Mouse (Mus musculus) layer of hippocampus, adult 9-10 months (tissue): ENCODE measurements around the gene Tmem262.

ENCODE experiments used
- DNase-seq: peaks from one replicate; pipeline ENCODE4 v3.0.0; 2022; ENCODE audit warnings: low spot score

The Tmem262 gene

DNA sequence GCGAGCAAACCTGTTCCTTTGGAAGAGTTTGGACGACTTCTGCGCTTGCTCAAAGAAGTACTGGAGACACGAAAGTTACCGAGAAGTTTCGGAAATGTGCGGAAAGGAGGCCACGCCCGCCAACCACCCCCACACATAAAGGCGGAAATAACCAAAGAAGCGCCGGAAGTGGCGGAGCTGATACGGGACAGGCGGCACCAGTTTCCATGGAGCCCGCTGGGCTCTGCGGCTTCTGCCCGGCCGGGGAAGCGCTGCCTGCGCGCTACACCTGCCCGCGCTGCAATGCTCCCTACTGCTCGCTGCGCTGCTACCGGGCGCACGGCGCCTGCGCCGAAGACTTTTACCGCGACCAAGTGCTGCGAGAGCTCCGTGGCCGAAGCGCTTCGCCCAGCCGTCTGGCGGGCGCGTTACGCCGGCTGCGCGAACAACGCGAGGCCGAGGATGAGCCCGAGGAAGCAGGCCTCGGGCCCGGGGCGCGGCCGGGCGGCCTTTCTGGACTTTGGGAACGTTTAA lies 18.8 kb upstream of the Tmem262 start, which contains the start of gene Znhit2:
TSS of gene Znhit2 (plus strand) at position 172 of the 513 bp plus-strand sequence.
- DNase-seq = peak; percentile 85

DNA sequence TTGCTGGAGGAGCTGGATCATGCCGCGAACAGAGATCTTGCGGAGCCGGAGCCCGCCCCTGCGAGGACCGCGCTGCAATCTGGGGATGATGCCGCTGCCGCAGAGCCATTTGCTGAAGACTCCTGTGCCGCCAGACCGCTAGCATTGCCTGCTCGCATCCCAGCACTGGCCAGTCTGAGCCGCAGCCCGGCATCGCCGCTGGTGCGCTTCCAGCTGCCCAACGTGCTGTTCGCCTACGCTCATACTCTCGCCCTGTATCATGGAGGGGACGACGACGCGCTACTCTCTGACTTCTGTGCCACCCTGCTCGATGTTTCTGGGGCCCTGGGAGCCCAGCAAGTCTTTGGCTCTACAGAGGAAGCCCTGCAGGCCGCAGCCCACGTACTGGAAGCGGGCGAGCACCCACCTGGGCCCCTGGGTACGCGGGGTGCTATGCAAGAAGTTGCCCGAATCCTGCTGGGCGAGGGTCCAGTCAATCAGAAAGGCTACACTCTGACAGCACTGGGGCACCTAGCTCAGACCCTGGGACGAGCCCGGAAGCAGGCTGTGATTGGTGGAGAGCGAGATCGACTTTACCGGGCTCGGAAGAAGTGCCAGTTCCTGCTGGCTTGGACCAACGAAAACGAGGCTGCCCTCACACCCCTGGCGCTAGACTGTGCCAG lies 18.1 kb upstream of the Tmem262 start:
- no peak for DNase-seq

DNA sequence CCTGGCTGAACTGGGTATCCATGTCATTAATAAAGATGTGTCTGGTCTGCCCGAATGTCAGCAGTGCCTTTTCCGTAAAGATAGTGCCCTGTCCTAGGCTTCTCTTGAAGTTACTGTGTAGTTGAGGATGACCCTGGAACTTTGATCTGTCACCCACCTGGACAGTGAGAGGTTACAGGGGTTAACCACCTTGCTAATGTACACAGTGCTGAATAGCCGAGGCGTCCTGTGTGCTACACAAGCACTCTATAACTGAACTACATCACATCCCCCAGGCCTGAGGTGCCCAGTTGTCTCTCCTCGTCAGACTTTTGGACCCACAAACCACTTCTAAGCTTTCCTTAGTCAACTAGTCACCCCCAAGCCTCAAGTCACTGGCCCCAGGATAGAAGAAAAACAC lies 17.4 kb upstream of the Tmem262 start:
- DNase-seq = no peak

- DNase-seq = no peak
These were observed 16.8 kb upstream of the Tmem262 start for GRCm38 (mm10) chr19:6063081-6063480.

GRCm38 (mm10) chr19:6066571-6066970 lies 13.3 kb upstream of the Tmem262 start:
- DNase-seq = no peak

GRCm38 (mm10) chr19:6067011-6067723 lies 12.7 kb upstream of the Tmem262 start:
- DNase-seq = no peak

DNA sequence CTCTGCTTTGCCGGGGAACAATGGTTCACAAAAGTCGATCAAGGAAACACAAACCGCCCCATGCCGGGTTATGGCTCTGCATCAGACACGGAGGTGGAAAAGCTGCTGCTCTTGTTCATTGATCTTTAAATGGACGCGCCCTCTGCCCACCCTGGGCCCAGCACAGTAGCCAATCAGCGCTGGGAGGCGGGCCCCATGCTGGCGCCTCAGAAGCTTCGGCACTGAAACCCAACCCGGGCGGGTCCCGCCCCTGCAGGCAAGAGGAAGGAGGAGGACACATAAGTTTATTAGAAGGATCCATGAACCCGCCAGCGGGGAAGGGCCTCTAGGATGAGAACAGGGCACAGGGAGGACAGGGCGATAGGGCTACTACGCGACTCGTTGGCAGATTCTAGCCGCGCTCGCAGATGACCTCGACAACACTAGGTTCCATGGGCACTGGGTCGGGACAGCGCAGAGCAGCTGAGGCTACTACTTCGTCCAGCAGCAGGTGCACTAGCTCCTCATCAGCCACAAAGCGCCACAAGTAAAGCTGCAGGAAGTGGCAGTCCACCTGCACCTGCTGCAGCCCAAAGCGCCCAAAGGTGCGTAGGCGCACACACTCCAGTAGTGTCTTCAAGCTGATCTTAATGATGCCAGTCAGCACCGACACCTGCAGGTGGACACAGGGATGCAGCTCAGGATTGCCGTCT lies 12.0 kb upstream of the Tmem262 start, which contains the start of gene Tm7sf2:
TSS of gene Tm7sf2 (minus strand) at position 650 of the 692 bp plus-strand sequence.
- peak; percentile 63 for DNase-seq

DNA sequence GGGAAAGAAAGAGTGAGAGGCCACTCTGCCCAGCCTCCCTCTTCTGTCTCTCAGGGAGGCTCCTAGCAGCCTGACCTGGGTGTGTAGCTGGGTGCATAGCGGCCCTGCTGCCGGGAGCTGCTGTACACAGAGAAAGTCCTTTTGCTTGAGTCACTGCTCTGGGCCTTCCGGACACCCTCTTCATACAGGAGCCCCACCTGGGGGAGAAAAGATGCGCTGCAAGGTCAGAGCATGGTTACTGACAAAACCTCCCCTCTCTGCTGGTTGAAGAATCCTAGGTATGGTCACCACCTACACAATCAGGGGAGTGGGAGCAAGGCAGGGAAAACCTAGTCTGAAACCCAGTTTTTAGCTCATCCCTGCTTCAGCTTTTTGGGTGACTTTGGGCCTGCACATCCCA lies 10.9 kb upstream of the Tmem262 start:
- DNase-seq = no peak

GRCm38 (mm10) chr19:6069851-6070250 lies 10.0 kb upstream of the Tmem262 start:
- no peak for DNase-seq

GRCm38 (mm10) chr19:6070571-6071250 lies 9.1 kb upstream of the Tmem262 start:
- DNase-seq = no peak

GRCm38 (mm10) chr19:6071261-6071660 lies 8.6 kb upstream of the Tmem262 start:
- no peak for DNase-seq

- no peak for DNase-seq
These were observed 5.9 kb upstream of the Tmem262 start for GRCm38 (mm10) chr19:6073889-6074288.

DNA sequence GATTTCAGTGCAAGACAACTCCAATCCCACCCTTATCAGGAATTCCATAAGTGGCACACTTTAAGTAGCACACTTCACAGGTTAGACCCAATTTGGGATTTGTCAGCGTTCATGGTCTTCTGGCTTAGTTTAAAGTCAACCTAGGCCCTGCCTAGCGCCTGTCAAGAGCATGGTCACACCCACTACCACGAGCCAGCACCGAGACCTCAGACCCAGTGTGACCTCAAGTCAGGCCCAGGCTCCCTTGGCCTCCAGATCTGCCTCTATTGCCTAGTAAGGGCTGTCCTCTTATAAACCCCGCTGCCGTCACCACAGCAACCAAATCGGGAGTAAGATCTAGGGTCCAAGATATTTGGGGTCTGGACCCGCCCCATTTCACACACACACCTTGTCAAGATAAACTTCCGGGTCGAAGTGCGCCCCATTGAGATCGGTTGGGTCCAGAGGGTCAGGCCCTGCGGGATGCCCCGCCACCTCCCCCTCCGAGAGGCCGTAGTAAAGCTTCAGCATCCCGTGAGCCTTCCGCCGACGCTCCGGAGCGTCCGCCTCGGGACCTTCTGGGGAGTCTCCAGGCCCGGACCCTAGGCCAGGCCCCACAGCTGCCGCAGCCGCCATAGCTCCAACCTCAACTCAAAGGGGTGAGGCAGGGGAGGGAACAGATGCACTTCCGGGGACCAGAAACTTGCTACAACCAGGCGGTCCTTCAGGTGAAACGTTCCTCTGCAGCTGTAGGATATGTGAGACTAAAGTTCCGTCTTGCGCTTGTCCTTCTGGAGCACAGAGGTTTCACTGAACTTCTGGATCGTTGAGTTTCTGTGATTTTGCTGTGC lies 3.1 kb upstream of the Tmem262 start, which contains the start of gene Vps51:
TSS of gene Vps51 (minus strand) at position 668 of the 830 bp plus-strand sequence.
- peak; percentile 82 for DNase-seq

DNA sequence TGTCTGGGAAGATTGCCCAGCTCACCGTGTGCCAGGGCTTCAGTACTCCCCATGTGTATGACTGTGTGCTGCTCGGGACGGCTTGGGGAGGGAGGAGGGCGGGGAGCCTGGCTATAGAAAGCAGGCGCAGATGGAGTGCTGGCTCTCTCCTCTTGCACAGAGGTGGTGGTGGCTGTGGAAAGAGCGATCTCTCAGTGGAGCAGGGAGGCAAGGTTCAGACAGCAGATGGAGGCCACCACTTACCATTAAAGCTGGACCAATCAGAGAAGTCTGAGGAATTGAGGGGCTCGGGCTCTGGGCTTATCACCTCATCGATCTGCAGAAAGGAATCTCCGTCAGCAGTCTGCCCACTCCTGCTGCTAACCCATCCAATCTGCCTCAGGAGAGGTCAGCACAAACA lies 2.3 kb downstream of the Tmem262 start, which contains the start of gene Gm28374:
TSS of gene Gm28374 (minus strand) at position 101 of the 400 bp plus-strand sequence.
- no peak for DNase-seq

GRCm38 (mm10) chr19:6084478-6085248 lies 4.8 kb downstream of the Tmem262 start, which contains the start of the genes Zfpl1 and Cdca5:
TSS of gene Zfpl1 (minus strand) at chr19:6084956.
TSS of gene Cdca5 (plus strand) at chr19:6084983.
- peak; percentile 94 for DNase-seq

DNA sequence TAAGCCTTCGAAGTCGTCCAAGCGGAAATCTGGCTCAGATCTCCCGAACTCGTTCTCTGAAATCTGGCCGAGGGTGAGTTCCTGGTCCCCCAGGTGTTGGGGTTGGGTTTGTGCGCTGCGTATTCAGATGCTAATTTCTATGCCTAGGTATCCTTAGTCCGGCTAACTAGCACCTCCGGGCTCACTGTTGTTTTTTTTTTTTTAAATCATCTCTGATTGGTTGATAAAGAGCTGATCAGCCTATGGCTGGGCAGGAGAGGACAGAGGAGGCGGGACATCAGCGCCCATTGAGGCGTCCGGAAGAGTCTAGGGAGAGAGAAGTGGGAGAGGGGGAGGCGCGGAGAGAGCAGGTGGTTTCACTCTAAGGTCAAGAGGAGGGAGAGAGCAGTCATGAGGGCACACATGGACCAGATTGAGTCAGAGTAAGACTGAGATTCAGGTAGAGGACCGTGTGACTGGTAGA lies 5.6 kb downstream of the Tmem262 start:
- DNase-seq = no peak

- DNase-seq = no peak
These were observed 9.0 kb downstream of the Tmem262 start for GRCm38 (mm10) chr19:6088841-6089240.

DNA sequence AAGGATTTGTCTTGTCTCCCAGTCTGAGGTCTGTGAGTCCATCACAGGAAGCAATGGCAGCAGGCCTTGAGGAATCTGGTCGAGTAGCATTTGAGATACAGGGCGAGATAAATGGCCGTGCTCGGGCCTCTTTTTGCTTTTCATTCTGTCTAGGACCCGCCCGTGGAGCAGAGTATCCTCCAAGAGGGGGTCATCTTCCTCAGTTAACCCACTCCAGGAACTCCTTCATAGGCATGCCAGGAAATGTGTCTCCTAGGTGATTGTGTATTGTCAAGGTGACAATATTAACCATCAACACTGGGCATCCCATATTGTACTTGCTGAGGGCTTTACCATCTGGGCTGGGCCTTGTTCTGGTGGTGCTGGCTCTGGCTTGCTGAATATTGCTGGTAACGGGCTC lies 14.3 kb downstream of the Tmem262 start, which contains the start of gene AC131692.1:
TSS of gene AC131692.1 (plus strand) at position 301 of the 400 bp plus-strand sequence.
- no peak for DNase-seq

- no peak for DNase-seq
These were observed 18.0 kb downstream of the Tmem262 start for GRCm38 (mm10) chr19:6097847-6098246.

DNA sequence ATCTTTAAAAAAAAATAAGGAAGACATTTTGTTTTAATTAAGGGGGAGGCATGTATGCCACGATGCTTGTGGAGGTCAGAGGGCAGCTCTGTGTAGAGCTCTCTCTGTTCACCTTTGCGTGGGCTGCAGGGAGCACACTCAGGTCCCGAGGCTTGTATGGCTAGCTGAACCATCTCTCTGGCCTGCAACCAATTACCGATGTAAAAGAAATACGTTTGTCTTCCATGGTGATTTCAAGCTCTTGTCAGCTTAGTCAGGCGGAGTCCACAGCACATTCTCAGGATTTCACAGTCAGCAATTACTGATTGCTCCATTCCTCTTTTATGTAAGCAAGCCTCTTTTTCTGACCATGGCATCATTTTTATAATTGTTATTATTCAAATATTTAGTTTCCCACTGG lies 21.4 kb downstream of the Tmem262 start:
- DNase-seq = no peak
